Mouse (Mus musculus): Measurements from ENCODE around the gene Epha2.

The Epha2 gene

DNA sequence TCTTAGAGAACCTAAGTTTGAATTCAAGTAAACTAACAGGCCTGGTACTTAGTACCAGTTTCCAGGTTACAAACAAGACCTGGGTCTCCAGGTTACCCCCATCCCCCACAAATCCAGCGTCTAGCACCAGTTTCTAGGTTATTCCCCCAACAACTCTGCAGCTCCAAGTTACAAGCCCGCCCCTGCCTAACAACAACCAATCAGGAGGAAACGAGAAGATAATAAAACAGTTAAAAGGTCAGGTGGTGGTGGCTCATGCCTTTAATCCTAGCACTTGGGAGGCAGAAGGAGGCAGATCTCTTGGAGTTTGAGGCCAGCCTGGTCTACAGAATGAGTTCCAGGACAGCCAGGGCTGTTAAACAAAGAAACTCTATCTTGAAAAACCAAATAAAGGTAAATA is 33.8 kb upstream of the Epha2 start:
- H3K4me3 ChIP-seq (replicated peaks; ENCODE audit: low read length): no peak overlapping the region
- H3K4me1 ChIP-seq (replicated peaks; ENCODE audit: low read depth, low read length): peaks cover 39% of the 10 kb centered on the region
- peaks cover 3% of the 10 kb centered on the region for H3K9me3 ChIP-seq (ENCODE audit: low read length)
- no peaks in the 10 kb centered on the region for H3K27me3 ChIP-seq (ENCODE audit: insufficient read depth, low read length)
- TF ChIP-seq NANOG (IDR thresholded peaks at IDR 0.05; ENCODE audit: borderline replicate concordance, low read length) (no peak), CTCF (conservative IDR thresholded peaks at IDR 0.05; ENCODE audit: low read length) (no peak), POU5F1 (IDR thresholded peaks at IDR 0.05; ENCODE audit: borderline replicate concordance, low read length) (no peak)
- no peaks in the 10 kb centered on the region for H3K36me3 ChIP-seq (ENCODE audit: insufficient read depth, low read length)

DNA sequence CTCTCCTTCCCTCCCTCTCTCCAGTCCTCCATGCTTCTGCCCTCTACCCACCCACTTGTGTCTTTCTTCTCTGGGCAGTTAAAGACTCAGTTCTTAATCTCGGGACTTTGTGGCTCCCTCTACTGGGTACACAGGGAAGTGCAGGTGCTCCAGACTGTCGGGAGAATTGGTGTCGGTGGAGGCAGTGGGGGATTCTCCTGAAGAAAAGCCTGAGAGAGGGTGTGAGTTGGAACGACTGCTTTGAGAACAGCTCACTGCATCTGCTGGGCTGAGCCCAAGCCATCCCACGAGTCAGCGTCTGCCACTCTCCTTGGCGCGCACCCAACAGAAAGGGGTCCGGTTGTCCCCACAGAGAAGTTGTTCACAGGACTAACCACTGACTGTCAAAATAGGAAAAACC is 33.2 kb upstream of the Epha2 start:
- TF ChIP-seq POU5F1 (IDR thresholded peaks at IDR 0.05; ENCODE audit: borderline replicate concordance, low read length) (no peak), NANOG (IDR thresholded peaks at IDR 0.05; ENCODE audit: borderline replicate concordance, low read length) (no peak), CTCF (conservative IDR thresholded peaks at IDR 0.05; ENCODE audit: low read length) (peak; percentile 64)
- H3K4me3 ChIP-seq (replicated peaks; ENCODE audit: low read length): no peak overlapping the region
- H3K27me3 ChIP-seq (ENCODE audit: insufficient read depth, low read length): no peaks in the 10 kb centered on the region
- H3K9me3 ChIP-seq (ENCODE audit: low read length): no peaks in the 10 kb centered on the region
- H3K36me3 ChIP-seq (ENCODE audit: insufficient read depth, low read length): no peaks in the 10 kb centered on the region
- peaks cover 45% of the 10 kb centered on the region for H3K4me1 ChIP-seq (replicated peaks; ENCODE audit: low read depth, low read length)

DNA sequence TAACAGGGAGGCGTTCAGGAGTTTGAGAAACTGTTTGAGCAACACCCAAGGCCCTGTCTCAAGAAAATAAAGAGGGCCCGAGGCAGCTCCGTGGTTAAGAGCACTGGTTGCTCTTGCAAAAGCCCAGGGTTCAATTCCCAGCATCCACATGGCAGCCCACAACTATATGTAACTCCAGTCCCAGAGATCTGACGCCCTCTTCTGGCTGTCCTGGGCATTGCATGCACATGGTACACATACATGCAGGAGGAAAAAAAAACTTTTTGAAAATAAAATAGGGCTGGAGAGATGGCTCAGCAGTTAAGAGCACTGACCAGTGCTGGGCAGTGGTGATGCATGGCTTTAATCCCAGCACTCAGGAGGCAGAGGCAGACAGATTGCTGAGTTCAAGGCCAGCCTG is 32.7 kb upstream of the Epha2 start:
- H3K36me3 ChIP-seq (ENCODE audit: insufficient read depth, low read length): no peaks in the 10 kb centered on the region
- no peak for TF ChIP-seq NANOG (IDR thresholded peaks at IDR 0.05; ENCODE audit: borderline replicate concordance, low read length)
- TF ChIP-seq CTCF (conservative IDR thresholded peaks at IDR 0.05; ENCODE audit: low read length): peak; percentile 51
- peaks cover 49% of the 10 kb centered on the region for H3K4me1 ChIP-seq (replicated peaks; ENCODE audit: low read depth, low read length)
- H3K4me3 ChIP-seq (replicated peaks; ENCODE audit: low read length): no peak overlapping the region
- no peaks in the 10 kb centered on the region for H3K27me3 ChIP-seq (ENCODE audit: insufficient read depth, low read length)
- no peaks in the 10 kb centered on the region for H3K9me3 ChIP-seq (ENCODE audit: low read length)

DNA sequence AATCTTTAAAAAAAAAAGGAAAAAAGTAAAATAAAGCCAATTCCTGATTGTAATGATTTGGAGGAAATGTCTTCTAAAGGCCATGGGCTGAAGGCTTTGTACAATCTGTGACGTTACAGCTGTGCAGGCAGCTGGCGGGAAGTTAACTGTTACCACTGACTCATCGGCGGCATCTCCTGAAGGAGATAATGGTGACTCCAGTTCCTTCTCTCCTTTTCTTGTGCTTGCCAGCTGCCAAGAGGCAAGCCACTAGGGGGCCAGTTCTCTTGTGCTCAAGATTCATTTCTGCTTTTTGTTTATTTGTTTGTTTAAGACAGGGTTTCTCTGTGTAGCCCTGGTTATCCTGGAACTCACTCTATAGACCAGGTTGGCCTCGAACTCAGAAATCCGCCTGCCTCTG is 32.0 kb upstream of the Epha2 start:
- Histone ChIP-seq H3K36me3 (ENCODE audit: insufficient read depth, low read length) (no peaks in the 10 kb centered on the region), H3K9me3 (ENCODE audit: low read length) (no peaks in the 10 kb centered on the region), H3K4me1 (replicated peaks; ENCODE audit: low read depth, low read length) (peaks cover 56% of the 10 kb centered on the region), H3K27me3 (ENCODE audit: insufficient read depth, low read length) (no peaks in the 10 kb centered on the region), H3K4me3 (replicated peaks; ENCODE audit: low read length) (no peak overlapping the region)
- TF ChIP-seq POU5F1 (IDR thresholded peaks at IDR 0.05; ENCODE audit: borderline replicate concordance, low read length): no peak
- peak; percentile 19; the same call in 1 of the 2 replicates for TF ChIP-seq CTCF (conservative IDR thresholded peaks at IDR 0.05; ENCODE audit: low read length)
- no peak for TF ChIP-seq NANOG (IDR thresholded peaks at IDR 0.05; ENCODE audit: borderline replicate concordance, low read length)

DNA sequence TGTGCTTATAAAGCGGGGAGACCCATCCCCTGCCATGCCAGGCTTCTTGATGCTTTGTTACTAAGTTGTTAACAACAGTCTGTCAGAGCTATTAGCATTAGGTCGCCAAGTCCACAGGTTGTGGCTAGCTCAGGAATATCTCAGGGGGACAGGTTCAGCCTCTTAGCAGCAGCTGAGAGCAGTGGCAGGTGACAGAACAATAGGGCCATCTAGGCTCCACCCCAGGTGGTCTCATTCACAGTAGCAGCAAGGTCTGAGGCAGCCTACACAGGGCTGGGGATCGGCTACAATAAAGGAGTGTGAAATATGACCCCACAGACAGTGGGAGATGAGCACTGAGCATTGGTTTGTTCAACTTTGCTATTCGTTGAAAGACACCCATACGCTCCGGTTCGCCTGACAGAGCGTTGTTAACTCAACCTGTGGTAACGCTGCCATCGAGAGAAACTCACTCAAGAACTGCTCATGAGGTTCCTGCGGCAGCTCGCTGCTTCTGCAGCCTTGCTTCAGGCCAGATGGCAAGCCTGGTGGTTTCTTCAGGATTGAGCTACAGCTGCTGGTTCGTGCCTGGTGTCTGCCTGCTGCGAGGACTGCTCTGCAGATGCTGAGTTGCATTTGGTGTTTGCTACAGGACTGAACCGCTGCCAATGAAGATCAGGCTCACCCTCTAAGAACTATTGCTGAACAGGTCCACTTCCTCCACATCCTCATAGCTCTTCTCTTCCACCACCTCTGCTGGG is 30.7 kb upstream of the Epha2 start:
- Histone ChIP-seq H3K36me3 (ENCODE audit: insufficient read depth, low read length) (no peaks in the 10 kb centered on the region), H3K4me1 (replicated peaks; ENCODE audit: low read depth, low read length) (peaks cover 69% of the 10 kb centered on the region)

DNA sequence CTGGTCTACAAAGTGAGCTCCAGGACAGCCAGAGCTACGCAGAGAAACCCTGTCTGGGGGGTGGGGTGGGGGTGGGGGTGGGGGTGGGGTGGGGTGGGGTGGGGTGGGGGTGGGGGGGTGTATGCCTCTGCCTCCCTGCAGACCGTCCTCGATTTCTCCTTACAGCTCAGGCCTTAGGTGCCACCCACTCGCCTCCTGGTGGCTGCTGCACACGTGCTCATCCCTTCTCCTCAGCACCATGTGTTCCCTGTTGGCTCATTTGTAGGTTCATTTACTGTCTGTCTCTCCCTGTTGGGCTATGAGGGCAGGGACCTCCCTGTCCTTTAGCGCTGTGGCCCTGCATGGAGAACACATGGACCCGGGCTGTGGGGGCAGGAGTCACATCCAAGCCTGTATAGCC is 29.8 kb upstream of the Epha2 start:
- Histone ChIP-seq H3K36me3 (ENCODE audit: insufficient read depth, low read length) (no peaks in the 10 kb centered on the region), H3K9me3 (ENCODE audit: low read length) (no peaks in the 10 kb centered on the region), H3K4me1 (replicated peaks; ENCODE audit: low read depth, low read length) (peaks cover 77% of the 10 kb centered on the region), H3K27me3 (ENCODE audit: insufficient read depth, low read length) (no peaks in the 10 kb centered on the region), H3K4me3 (replicated peaks; ENCODE audit: low read length) (peak overlapping the region; percentile 23; the same call in 1 of the 2 replicates)
- no peak; the same call in 1 of the 2 replicates for TF ChIP-seq CTCF (conservative IDR thresholded peaks at IDR 0.05; ENCODE audit: low read length)
- no peak for TF ChIP-seq NANOG (IDR thresholded peaks at IDR 0.05; ENCODE audit: borderline replicate concordance, low read length)
- no peak for TF ChIP-seq POU5F1 (IDR thresholded peaks at IDR 0.05; ENCODE audit: borderline replicate concordance, low read length)

More for the DNA sequence above, 30.7 kb upstream of the Epha2 start:
- Histone ChIP-seq H3K4me3 (replicated peaks; ENCODE audit: low read length) (peak overlapping the region; percentile 10; the same call in 1 of the 2 replicates), H3K27me3 (ENCODE audit: insufficient read depth, low read length) (no peaks in the 10 kb centered on the region), H3K9me3 (ENCODE audit: low read length) (no peaks in the 10 kb centered on the region)
- TF ChIP-seq POU5F1 (IDR thresholded peaks at IDR 0.05; ENCODE audit: borderline replicate concordance, low read length): no peak
- peak; percentile 48; the same call in 1 of the 2 replicates for TF ChIP-seq NANOG (IDR thresholded peaks at IDR 0.05; ENCODE audit: borderline replicate concordance, low read length)

DNA sequence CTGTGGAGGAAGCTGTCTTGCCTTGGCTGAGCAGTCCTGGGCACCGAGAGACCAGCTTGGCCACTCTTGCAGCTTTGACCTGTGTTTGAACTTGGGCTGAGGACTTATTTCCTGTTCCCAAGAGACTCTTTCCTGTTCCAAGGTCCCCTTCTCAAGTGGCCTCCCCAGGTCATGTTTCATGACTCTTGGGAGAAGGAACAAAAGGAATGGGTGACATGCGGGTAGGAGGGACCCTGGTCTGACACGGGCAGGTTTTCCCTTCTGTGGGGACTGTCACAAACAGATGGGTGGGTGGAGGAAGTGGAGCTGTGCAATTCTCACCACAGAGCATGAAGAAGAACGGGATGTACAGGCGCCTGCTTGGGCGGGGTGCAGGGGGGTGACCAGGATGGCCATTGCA is 29.3 kb upstream of the Epha2 start:
- Histone ChIP-seq H3K4me1 (replicated peaks; ENCODE audit: low read depth, low read length) (peaks cover 78% of the 10 kb centered on the region), H3K27me3 (ENCODE audit: insufficient read depth, low read length) (no peaks in the 10 kb centered on the region), H3K36me3 (ENCODE audit: insufficient read depth, low read length) (no peaks in the 10 kb centered on the region), H3K4me3 (replicated peaks; ENCODE audit: low read length) (peak overlapping the region; percentile 23), H3K9me3 (ENCODE audit: low read length) (no peaks in the 10 kb centered on the region)
- TF ChIP-seq CTCF (conservative IDR thresholded peaks at IDR 0.05; ENCODE audit: low read length) (no peak), POU5F1 (IDR thresholded peaks at IDR 0.05; ENCODE audit: borderline replicate concordance, low read length) (no peak), NANOG (IDR thresholded peaks at IDR 0.05; ENCODE audit: borderline replicate concordance, low read length) (no peak)

DNA sequence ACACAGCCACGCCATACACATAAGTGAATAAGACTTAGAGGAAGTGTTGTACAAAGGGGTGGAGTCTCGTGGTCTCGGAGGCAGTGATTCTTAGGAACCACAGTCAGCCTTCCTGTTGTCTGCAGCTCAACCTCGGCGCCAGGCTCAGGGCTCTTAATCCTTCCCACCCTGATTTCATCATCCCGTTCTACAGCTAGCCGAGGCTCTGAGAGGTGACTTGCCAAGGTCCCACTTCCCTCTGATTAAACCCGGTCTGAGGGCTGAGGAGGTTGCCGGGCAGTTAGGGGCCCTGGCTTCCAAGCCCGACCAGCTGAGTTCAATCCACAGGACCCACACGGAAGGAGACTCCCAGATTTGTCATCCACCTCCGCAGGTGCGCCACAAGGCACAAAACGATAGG is 28.2 kb upstream of the Epha2 start:
- no peaks in the 10 kb centered on the region for H3K27me3 ChIP-seq (ENCODE audit: insufficient read depth, low read length)
- peak overlapping the region; percentile 59 for H3K4me3 ChIP-seq (replicated peaks; ENCODE audit: low read length)
- no peaks in the 10 kb centered on the region for H3K36me3 ChIP-seq (ENCODE audit: insufficient read depth, low read length)
- TF ChIP-seq NANOG (IDR thresholded peaks at IDR 0.05; ENCODE audit: borderline replicate concordance, low read length): no peak
- no peak for TF ChIP-seq CTCF (conservative IDR thresholded peaks at IDR 0.05; ENCODE audit: low read length)
- no peak for TF ChIP-seq POU5F1 (IDR thresholded peaks at IDR 0.05; ENCODE audit: borderline replicate concordance, low read length)
- no peaks in the 10 kb centered on the region for H3K9me3 ChIP-seq (ENCODE audit: low read length)
- H3K4me1 ChIP-seq (replicated peaks; ENCODE audit: low read depth, low read length): peaks cover 86% of the 10 kb centered on the region

DNA sequence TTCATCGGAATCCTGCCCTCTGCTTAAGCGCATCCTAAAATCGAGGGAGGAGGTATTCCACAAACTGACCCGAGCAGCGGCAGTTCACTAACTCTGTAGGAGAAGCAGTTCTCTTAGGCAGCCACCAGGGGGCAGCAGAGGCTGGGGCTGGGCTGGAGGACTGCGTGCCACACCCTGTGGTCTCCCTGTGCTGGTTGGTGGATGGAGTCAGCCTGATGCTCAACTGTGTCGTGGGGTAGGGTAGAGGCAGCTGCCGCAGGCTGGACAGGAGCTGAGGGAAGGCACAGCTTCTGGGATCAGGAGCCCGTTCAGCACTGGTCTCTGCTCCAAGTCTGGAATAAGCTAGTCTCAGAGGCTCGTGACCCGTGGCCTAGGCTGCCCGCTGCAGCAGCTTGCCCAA is 27.7 kb upstream of the Epha2 start:
- no peaks in the 10 kb centered on the region for H3K27me3 ChIP-seq (ENCODE audit: insufficient read depth, low read length)
- H3K4me3 ChIP-seq (replicated peaks; ENCODE audit: low read length): peak overlapping the region; percentile 59
- H3K4me1 ChIP-seq (replicated peaks; ENCODE audit: low read depth, low read length): peaks cover 86% of the 10 kb centered on the region
- TF ChIP-seq NANOG (IDR thresholded peaks at IDR 0.05; ENCODE audit: borderline replicate concordance, low read length) (no peak), CTCF (conservative IDR thresholded peaks at IDR 0.05; ENCODE audit: low read length) (peak; percentile 68), POU5F1 (IDR thresholded peaks at IDR 0.05; ENCODE audit: borderline replicate concordance, low read length) (no peak)
- no peaks in the 10 kb centered on the region for H3K9me3 ChIP-seq (ENCODE audit: low read length)
- H3K36me3 ChIP-seq (ENCODE audit: insufficient read depth, low read length): no peaks in the 10 kb centered on the region
